Mouse (Mus musculus) CH12.LX (cell line): ENCODE measurements around the gene Hnrnpa3.

Source experiments
- CHD2 ChIP-seq: IDR thresholded peaks from 2 replicates; pipeline ENCODE4 v1.6.1; 2011; ENCODE audit warnings: low read length, improper control_type of control experiment
- CTCF ChIP-seq, 2 experiments: IDR thresholded peaks in 1 of 2; conservative IDR thresholded peaks in 1 of 2; 2 replicates each; pipeline ENCODE4 v1.5.1; 2011 to 2012; ENCODE audit warnings: low read depth in 2 of 2, low read length in 2 of 2, improper control_type of control experiment in 1 of 2, inconsistent platforms in 1 of 2, mild to moderate bottlenecking in 1 of 2, moderate library complexity in 1 of 2
- EP300 ChIP-seq: IDR thresholded peaks from 2 replicates; pipeline ENCODE4 v1.6.1; 2011; ENCODE audit warnings: low read length, improper control_type of control experiment
- JUND ChIP-seq: conservative IDR thresholded peaks from 2 replicates; pipeline ENCODE4 v1.6.1; 2011; ENCODE audit warnings: low read depth, low read length, improper control_type of control experiment
- MAFK ChIP-seq: IDR thresholded peaks from 2 replicates; pipeline ENCODE4 v1.6.1; 2011; ENCODE audit warnings: low read length, improper control_type of control experiment; ENCODE audit not compliant: insufficient replicate concordance
- MAX ChIP-seq: IDR thresholded peaks from 2 replicates; pipeline ENCODE4 v1.6.1; 2011; ENCODE audit warnings: low read length, improper control_type of control experiment
- MAZ ChIP-seq: IDR thresholded peaks from 2 replicates; pipeline ENCODE4 v1.6.1; 2012; ENCODE audit warnings: low read depth, mild to moderate bottlenecking, inconsistent platforms, low read length, improper control_type of control experiment, moderate library complexity
- MEF2A ChIP-seq: IDR thresholded peaks from 2 replicates; pipeline ENCODE4 v1.6.1; 2014; ENCODE audit warnings: low read depth, mild to moderate bottlenecking, inconsistent platforms, low read length, improper control_type of control experiment, borderline replicate concordance
- RAD21 ChIP-seq: IDR thresholded peaks from 2 replicates; pipeline ENCODE4 v1.6.1; 2011; ENCODE audit warnings: low read depth, mild to moderate bottlenecking, low read length, improper control_type of control experiment, moderate library complexity
- RCOR1 ChIP-seq: conservative IDR thresholded peaks from 2 replicates; pipeline ENCODE4 v1.6.1; 2012; ENCODE audit warnings: low read depth, mild to moderate bottlenecking, inconsistent platforms, low read length, improper control_type of control experiment

DNA sequence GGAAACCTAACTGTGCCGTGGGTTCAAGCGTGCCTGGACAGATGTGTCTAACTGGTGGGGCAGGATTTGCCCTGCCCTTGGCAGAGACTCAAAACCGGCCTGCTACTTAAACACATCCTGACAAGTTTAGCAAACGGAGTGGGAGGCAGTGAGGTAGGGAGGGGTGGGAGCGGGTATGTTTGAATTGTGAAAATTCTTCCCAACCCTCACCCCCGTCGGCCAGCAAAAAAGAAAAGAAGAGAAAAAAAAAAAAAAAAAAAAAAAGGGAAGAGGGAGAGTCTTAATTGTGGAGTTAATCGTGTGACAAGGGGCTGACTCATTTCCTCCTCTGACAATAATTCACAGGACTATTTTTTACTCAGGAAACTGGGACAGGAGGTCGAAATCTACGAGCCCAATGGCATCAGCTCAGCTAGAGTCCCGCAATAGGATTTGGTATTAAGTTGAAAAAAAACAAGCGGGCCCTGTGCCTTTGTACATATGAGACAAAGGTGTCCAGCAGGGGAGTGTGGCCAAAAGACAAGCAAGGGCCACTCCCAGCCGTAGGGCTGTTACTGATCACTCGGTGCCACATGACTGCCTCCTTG, 46.0 kb upstream of the Hnrnpa3 start:
- TF ChIP-seq CTCF (conservative IDR thresholded peaks at IDR 0.05 in 1 of 2, IDR thresholded peaks at IDR 0.05 in 1 of 2; ENCODE audit: low read depth in 2 of 2, low read length in 2 of 2) (no peak), CHD2 (no peak), MAZ (no peak), EP300 (no peak), MAX (no peak), MEF2A (no peak), RAD21 (no peak), RCOR1 (no peak), JUND (no peak; the same call in 1 of the 2 replicates), MAFK (no peak)
